Mouse (Mus musculus): ENCODE measurements around the gene Rcbtb1.
"Not testable (repeated sequence)": the region's sequence is repeated elsewhere in the genome, so short reads cannot be mapped to it uniquely, and the experiment has no call there.

DNA sequence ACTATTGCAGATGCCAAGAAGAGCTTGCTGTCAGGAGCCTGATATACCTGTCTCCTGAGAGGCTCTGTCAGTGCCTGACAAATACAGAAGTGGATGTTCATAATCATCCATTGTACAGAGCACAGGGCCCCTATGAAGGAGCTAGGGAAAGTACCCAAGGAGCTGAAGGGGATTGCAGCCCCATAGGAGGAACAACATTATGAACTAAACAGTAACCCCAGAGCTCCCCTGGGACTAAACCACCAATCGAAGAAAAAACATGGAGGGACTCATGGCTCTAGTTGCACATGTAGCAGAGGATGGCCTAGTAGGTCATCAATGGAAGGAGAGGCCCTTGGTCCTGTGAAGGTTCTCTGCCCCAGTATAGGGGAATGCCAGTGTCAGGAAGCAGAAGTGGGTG, 54.9 kb downstream of the Rcbtb1 start:
- TF ChIP-seq POLR2A (IDR thresholded peaks at IDR 0.05; ENCODE audit: extremely low read depth, insufficient read depth, low read length); CTCF (IDR thresholded peaks at IDR 0.05; ENCODE audit: low read depth, low read length): not testable (repeated sequence)
